Mouse (Mus musculus): ENCODE data around the gene Tas2r124.

GRCm38 (mm10) chr6:132761831-132762230 lies 7.3 kb downstream of the Tas2r124 start, which contains the start of gene Tas2r102:
- TF ChIP-seq CTCF (IDR thresholded peaks at IDR 0.05; ENCODE audit: low read depth) (no peak), EP300 (IDR thresholded peaks at IDR 0.05; ENCODE audit: low read depth) (no peak)
